Mouse (Mus musculus): ENCODE measurements around the gene Ccni. TPM values are rescaled to one million over a fixed set of nuclear protein-coding genes. Genes with fewer than 3 reads are reported as not detected.

The Ccni gene
- polyA plus RNA-seq, 1 experiment from 2014 or later = 140 TPM

Other genes starting within 250 kb of the Ccni start
- not detected in 2 replicates for gene Sowahb, start 161.5 kb downstream of the Ccni start, polyA plus RNA-seq (2015; fragmentation: Nextera tagmentation; extraction: Ambion mirVana)
- gene Sept11, start 113.1 kb downstream of the Ccni start, polyA plus RNA-seq (2015; fragmentation: Nextera tagmentation; extraction: Ambion mirVana) = 165 and 171 TPM in 2 replicates
- 2.0 and 2.2 TPM in 2 replicates for gene 2010109A12Rik, start within 50 bp of the Ccni start, polyA plus RNA-seq (2015; fragmentation: Nextera tagmentation; extraction: Ambion mirVana)
- gene Ccng2, start 60.8 kb upstream of the Ccni start, polyA plus RNA-seq (2015; fragmentation: Nextera tagmentation; extraction: Ambion mirVana) = 109 and 119 TPM in 2 replicates

Data from hindbrain, embryonic 13.5 days (tissue).